Mouse (Mus musculus) neural tube, embryonic 15.5 days (tissue): ENCODE data around the gene Plin4. TPM values are rescaled to one million over a fixed set of nuclear protein-coding genes. Genes with fewer than 3 reads are reported as not detected.
A peak's percentile ranks its signal among the peaks of the same experiment; 100 is the strongest.

Source experiments
- ATAC-seq: fragments of 200-750 bp; cut with Nextera tagmentation; 2 replicates; pipeline ENCODE4 v1.8.0; 2017; ENCODE audit warnings: mild to moderate bottlenecking, moderate TSS enrichment, moderate library complexity; ENCODE audit not compliant: low FRiP score
- H3K27ac ChIP-seq: fragments of 300-500 bp; sonication (generic); replicated peaks from 2 replicates; pipeline ENCODE4 v1.5.1; 2015; ENCODE audit warnings: mild to moderate bottlenecking, inconsistent platforms
- H3K27me3 ChIP-seq: fragments of 300-500 bp; sonication (generic); replicated peaks from 2 replicates; pipeline ENCODE4 v1.6.1; 2015; ENCODE audit warnings: inconsistent platforms
- H3K36me3 ChIP-seq: fragments of 300-500 bp; sonication (generic); 2 replicates; pipeline ENCODE4 v1.6.1; 2015; ENCODE audit warnings: inconsistent platforms
- H3K4me1 ChIP-seq: fragments of 300-500 bp; sonication (generic); 2 replicates; pipeline ENCODE4 v1.6.1; 2015; ENCODE audit warnings: inconsistent platforms
- H3K4me2 ChIP-seq: fragments of 300-500 bp; sonication (generic); 2 replicates; pipeline ENCODE4 v1.6.1; 2015; ENCODE audit warnings: inconsistent platforms, mild to moderate bottlenecking, moderate library complexity
- H3K4me3 ChIP-seq: fragments of 300-500 bp; sonication (generic); replicated peaks from 2 replicates; pipeline ENCODE4 v1.5.1; 2015; ENCODE audit warnings: mild to moderate bottlenecking, inconsistent platforms
- H3K9ac ChIP-seq: fragments of 300-500 bp; sonication (generic); replicated peaks from 2 replicates; pipeline ENCODE4 v1.6.1; 2015; ENCODE audit warnings: mild to moderate bottlenecking, inconsistent platforms
- H3K9me3 ChIP-seq: fragments of 300-500 bp; sonication (generic); replicated peaks from 2 replicates; pipeline ENCODE4 v1.6.1; 2016; ENCODE audit warnings: inconsistent platforms
- WGBS: fragments of 180-500 bp; shearing (Covaris S2); methylation state at CpG from one replicate; pipeline ENCODE4 v1.1.7; 2015; ENCODE audit warnings: mixed read lengths; 5-methylcytosine and 5-hydroxymethylcytosine counted together
- polyA plus RNA-seq: library from polyadenylated mRNA; unstranded; fragments of >200 nt; fragmentation: Nextera tagmentation; extraction: Ambion mirVana; gene quantifications from 2 replicates; pipeline ENCODE4 v1.2.1, GENCODE M21; 2015

Plin4 gene
- polyA plus RNA-seq, 1 experiment from 2014 or later: 0.09 TPM

- 12% methylated on average over 57 of the region's 59 CpGs for WGBS
- peak overlapping the region; percentile 13; the same call in 1 of the 2 replicates for H3K4me3 ChIP-seq
- H3K9ac ChIP-seq: no peak overlapping the region
- H3K4me2 ChIP-seq: peak overlapping the region; percentile 44
- no peak overlapping the region for H3K27ac ChIP-seq
- ATAC-seq: no peak
- H3K9me3 ChIP-seq: peaks cover 10% of the 10 kb centered on the region
- H3K4me1 ChIP-seq: peaks cover 10% of the 10 kb centered on the region
- peaks cover 68% of the 10 kb centered on the region for H3K27me3 ChIP-seq
- peaks cover 70% of the 10 kb centered on the region for H3K36me3 ChIP-seq
Observed at GRCm38 (mm10) chr17:56124377-56125275, 15.0 kb upstream of the Plin4 start.

DNA sequence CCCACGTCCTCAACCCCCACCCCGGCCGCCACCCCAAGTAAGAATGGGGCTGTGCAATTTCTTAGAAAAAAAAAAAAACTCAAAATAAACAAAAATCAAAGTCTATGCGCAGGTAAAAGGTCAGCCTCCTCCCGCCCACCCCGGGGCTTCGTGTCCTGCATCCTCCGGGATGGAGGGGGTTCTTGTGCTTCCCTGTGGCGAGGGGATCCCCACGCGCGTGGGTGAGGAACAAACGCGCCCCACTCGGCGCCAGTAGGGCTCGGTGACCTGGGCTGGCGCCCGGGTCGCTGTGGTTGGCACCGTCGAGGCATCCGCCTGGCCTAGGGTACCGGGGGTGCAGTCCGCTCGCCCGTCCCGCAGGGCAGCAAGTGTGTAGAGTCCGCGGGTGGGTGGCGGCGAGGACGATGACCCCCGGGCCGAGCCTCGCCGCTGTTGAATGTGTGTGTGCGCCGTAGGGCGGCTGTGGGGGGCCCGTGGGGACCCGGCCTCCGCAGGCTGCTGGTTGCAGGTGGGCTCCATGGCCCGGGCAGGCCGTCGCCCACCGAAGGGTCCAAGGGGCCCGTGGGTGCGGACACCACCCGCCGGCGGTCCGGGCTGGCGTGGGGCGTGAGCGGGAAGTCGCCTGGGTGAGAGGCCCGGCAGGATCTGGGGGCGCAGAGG, 14.2 kb upstream of the Plin4 start:
- peaks cover 10% of the 10 kb centered on the region for H3K9me3 ChIP-seq
- H3K4me1 ChIP-seq: peaks cover 10% of the 10 kb centered on the region
- no peak overlapping the region; the same call in 1 of the 2 replicates for H3K4me3 ChIP-seq
- H3K27me3 ChIP-seq: peaks cover 76% of the 10 kb centered on the region
- WGBS: 44% methylated on average over 59 of the region's 59 CpGs
- no peak for ATAC-seq
- H3K27ac ChIP-seq: no peak overlapping the region
- peaks cover 63% of the 10 kb centered on the region for H3K36me3 ChIP-seq
- H3K9ac ChIP-seq: no peak overlapping the region
- H3K4me2 ChIP-seq: peak overlapping the region; percentile 44

- Histone ChIP-seq H3K27ac (no peak overlapping the region), H3K9me3 (peaks cover 10% of the 10 kb centered on the region), H3K4me2 (no peak overlapping the region), H3K9ac (no peak overlapping the region), H3K27me3 (peaks cover 82% of the 10 kb centered on the region), H3K36me3 (peaks cover 56% of the 10 kb centered on the region), H3K4me3 (no peak overlapping the region), H3K4me1 (peaks cover 10% of the 10 kb centered on the region)
- 89% methylated on average over 12 of the region's 12 CpGs for WGBS
- no peak for ATAC-seq
Observed at GRCm38 (mm10) chr17:56123161-56123560, 13.6 kb upstream of the Plin4 start.

DNA sequence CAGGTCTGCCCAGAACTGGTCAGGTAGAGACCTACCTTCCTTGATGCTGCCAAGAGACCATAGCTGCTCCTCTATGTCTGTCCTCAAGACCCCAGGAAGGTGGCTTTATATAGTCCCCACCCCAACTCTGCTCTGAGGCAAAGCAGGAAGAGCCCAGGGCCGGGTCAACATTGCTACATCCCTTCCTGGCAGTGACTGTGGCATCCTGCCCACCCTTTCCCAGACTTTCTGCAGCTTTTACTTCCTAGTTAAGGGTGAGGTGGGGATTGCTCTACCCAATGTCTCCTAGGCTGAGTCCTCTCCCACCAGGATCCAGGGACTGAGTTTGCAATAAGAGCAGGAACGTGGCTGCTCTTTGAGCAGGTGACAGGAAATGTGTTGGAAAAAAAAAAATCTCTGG, 12.2 kb upstream of the Plin4 start, which contains the start of gene Lrg1:
TSS of gene Lrg1 (minus strand) at position 176 of the 400 bp plus-strand sequence.
- Histone ChIP-seq H3K27ac (no peak within 1 kb of the TSS), H3K36me3 (peaks cover 43% of the 10 kb centered on the region), H3K4me3 (no peak within 1 kb of the TSS), H3K9me3 (peaks cover 10% of the 10 kb centered on the region), H3K4me2 (no peak within 1 kb of the TSS), H3K9ac (no peak within 1 kb of the TSS), H3K4me1 (peaks cover 17% of the 10 kb centered on the region), H3K27me3 (peaks cover 91% of the 10 kb centered on the region)
- ATAC-seq: no peak
- WGBS: 56% methylated on average over 2 of the region's 2 CpGs

GRCm38 (mm10) chr17:56119981-56120880, 10.6 kb upstream of the Plin4 start:
- WGBS: 11% methylated on average over 60 of the region's 66 CpGs
- Histone ChIP-seq H3K9me3 (peaks cover 10% of the 10 kb centered on the region), H3K4me1 (peaks cover 17% of the 10 kb centered on the region), H3K9ac (no peak overlapping the region), H3K36me3 (peaks cover 30% of the 10 kb centered on the region), H3K27ac (no peak overlapping the region), H3K4me2 (peak overlapping the region; percentile 20), H3K4me3 (peak overlapping the region; percentile 2; the same call in 1 of the 2 replicates), H3K27me3 (peaks cover 87% of the 10 kb centered on the region)
- ATAC-seq: no peak

DNA sequence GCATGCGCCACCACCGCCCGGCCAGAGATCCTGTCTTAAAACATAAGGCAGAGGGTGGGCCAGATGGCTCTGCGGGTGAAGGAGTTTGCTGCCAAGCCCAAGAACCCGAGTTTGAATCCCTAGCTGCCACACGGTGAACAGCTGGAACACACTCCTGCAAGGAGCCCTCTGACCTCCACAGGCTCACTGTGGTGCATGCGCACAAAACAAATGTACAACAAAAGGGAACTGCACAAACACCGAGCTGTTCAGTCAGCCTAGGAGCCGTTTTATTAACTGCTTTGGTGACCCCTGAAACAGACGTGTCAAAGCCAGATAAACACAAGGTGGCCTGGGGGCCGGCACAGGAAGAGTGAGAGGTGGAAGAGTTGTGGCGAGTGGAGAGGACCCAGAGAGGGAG, 9.8 kb upstream of the Plin4 start:
- peaks cover 22% of the 10 kb centered on the region for H3K36me3 ChIP-seq
- no peak overlapping the region for H3K4me3 ChIP-seq
- peaks cover 79% of the 10 kb centered on the region for H3K27me3 ChIP-seq
- peak overlapping the region; percentile 20; the same call in 1 of the 2 replicates for H3K4me2 ChIP-seq
- H3K9ac ChIP-seq: no peak overlapping the region
- H3K4me1 ChIP-seq: peaks cover 17% of the 10 kb centered on the region
- peaks cover 10% of the 10 kb centered on the region for H3K9me3 ChIP-seq
- 45% methylated on average over 12 of the region's 12 CpGs for WGBS
- no peak overlapping the region for H3K27ac ChIP-seq
- ATAC-seq: no peak

DNA sequence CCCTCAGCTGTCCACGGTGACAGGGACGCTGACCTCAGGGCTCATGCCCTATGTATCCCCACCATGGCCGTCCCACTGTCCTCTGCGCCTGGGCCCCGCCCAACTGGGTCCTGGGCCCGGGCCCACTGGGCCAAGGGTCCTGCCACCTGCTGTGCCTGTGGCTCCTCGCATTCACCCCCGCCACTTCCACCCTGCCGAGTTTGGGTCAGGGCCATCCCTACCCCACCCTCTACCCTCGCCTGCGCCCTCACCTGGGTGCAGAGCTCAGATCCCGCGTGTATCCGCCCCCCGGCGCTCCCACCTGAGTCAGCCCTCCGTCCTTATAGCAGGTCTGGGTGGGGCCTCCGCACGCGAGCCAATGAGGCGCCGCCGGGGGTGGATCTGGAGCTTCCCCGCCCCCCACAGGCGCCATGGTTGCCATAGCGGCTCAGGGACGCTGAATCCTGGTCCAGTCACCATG, 7.7 kb upstream of the Plin4 start, which contains the start of gene Plin5:
TSS of gene Plin5 (minus strand) at position 346 of the 460 bp plus-strand sequence.
- Histone ChIP-seq H3K27ac (no peak within 1 kb of the TSS), H3K4me2 (peak within 1 kb of the TSS; percentile 65), H3K4me3 (peak within 1 kb of the TSS; percentile 36), H3K4me1 (peaks cover 14% of the 10 kb centered on the region), H3K9ac (0 out of 2 replicates have a peak within 1 kb of the TSS, but pooled peaks have one; percentile 17), H3K9me3 (peaks cover 3% of the 10 kb centered on the region; the same call in 1 of the 2 replicates), H3K36me3 (peaks cover under 1% of the 10 kb centered on the region; the same call in 1 of the 2 replicates), H3K27me3 (peaks cover 59% of the 10 kb centered on the region)
- peak; percentile 58 for ATAC-seq
- 1% methylated on average over 26 of the region's 27 CpGs for WGBS

DNA sequence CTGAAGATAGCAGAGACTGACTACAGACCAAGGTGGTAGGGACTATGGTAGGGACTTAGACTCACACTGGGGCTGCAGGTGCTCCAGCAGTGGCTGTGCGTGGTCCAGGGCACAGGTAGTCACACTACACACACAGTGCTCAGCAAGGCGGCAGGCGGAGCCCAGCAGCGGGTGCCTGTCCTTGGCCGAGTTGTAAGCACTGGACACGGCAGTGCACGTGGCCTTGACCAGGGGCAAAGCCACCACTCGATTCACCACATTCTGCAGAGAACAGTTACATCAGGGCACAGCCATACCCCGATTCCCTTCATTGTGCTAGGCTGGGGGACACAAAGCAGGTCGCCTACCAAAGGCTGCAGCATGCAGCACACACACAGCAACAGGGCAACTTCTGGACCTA, 6.6 kb upstream of the Plin4 start:
- H3K4me2 ChIP-seq: no peak overlapping the region
- peaks cover 48% of the 10 kb centered on the region for H3K27me3 ChIP-seq
- ATAC-seq: no peak
- no peaks in the 10 kb centered on the region for H3K9me3 ChIP-seq
- H3K4me1 ChIP-seq: peaks cover 14% of the 10 kb centered on the region
- no peak overlapping the region for H3K4me3 ChIP-seq
- no peak overlapping the region for H3K9ac ChIP-seq
- no peak overlapping the region for H3K27ac ChIP-seq
- H3K36me3 ChIP-seq: no peaks in the 10 kb centered on the region
- 78% methylated on average over 10 of the region's 10 CpGs for WGBS

GRCm38 (mm10) chr17:56112743-56113142, 3.1 kb upstream of the Plin4 start:
- no peak overlapping the region for H3K27ac ChIP-seq
- no peaks in the 10 kb centered on the region for H3K36me3 ChIP-seq
- no peak overlapping the region for H3K4me2 ChIP-seq
- ATAC-seq: no peak
- H3K4me1 ChIP-seq: peaks cover 7% of the 10 kb centered on the region
- 72% methylated on average over 3 of the region's 3 CpGs for WGBS
- H3K9ac ChIP-seq: no peak overlapping the region
- peaks cover 15% of the 10 kb centered on the region for H3K27me3 ChIP-seq
- no peaks in the 10 kb centered on the region for H3K9me3 ChIP-seq
- no peak overlapping the region for H3K4me3 ChIP-seq

GRCm38 (mm10) chr17:56111864-56112263, 2.3 kb upstream of the Plin4 start:
- H3K36me3 ChIP-seq: no peaks in the 10 kb centered on the region

DNA sequence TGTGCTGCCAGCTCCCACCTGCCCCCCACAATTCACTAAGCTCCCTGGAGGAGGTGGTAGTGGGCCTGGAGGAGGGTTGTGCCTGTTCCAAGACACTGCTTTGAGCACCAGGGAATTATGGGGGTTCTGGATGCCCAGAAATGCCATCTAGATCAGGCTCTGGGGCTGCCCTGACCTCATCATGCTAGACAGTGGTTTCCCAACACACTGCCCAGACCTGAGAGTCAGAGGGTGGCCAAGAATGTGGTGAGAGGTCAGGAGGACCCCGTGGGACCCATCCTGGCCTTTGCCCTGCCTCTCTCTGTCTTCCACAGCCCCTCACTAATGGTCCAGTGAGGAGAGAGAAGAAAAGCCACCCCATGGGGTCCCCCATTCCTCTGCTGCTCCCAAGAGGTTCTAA, 1.4 kb upstream of the Plin4 start:
- Histone ChIP-seq H3K9me3 (no peaks in the 10 kb centered on the region), H3K4me1 (no peaks in the 10 kb centered on the region), H3K27me3 (peaks cover under 1% of the 10 kb centered on the region; the same call in 1 of the 2 replicates), H3K4me3 (no peak overlapping the region), H3K36me3 (no peaks in the 10 kb centered on the region), H3K27ac (no peak overlapping the region), H3K9ac (no peak overlapping the region), H3K4me2 (no peak overlapping the region)
- no peak for ATAC-seq
- WGBS: 60% methylated on average over 1 of the region's 1 CpGs

More at GRCm38 (mm10) chr17:56111864-56112263, 2.3 kb upstream of the Plin4 start:
- peaks cover 8% of the 10 kb centered on the region for H3K27me3 ChIP-seq
- ATAC-seq: no peak
- no peaks in the 10 kb centered on the region for H3K9me3 ChIP-seq
- H3K4me3 ChIP-seq: no peak overlapping the region
- H3K4me1 ChIP-seq: no peaks in the 10 kb centered on the region
- no peak overlapping the region for H3K9ac ChIP-seq
- H3K4me2 ChIP-seq: no peak overlapping the region
- no peak overlapping the region for H3K27ac ChIP-seq
- WGBS: 45% methylated on average over 5 of the region's 5 CpGs
